Mouse (Mus musculus) limb, embryonic 12.5 days (tissue): ENCODE measurements around the gene Syce2. TPM values are rescaled to one million over a fixed set of nuclear protein-coding genes. Genes with fewer than 3 reads are reported as not detected.
A peak's percentile ranks its signal among the peaks of the same experiment; 100 is the strongest.

ENCODE experiments used
- ATAC-seq: fragments of 200-750 bp; cut with Nextera tagmentation; 2 replicates; pipeline ENCODE4 v1.8.0; 2017; ENCODE audit warnings: low read depth, moderate TSS enrichment; ENCODE audit not compliant: insufficient number of reproducible peaks, insufficient read depth, low FRiP score, low TSS enrichment
- H3K27ac ChIP-seq: fragments of 300-500 bp; sonication (generic); 2 replicates; pipeline ENCODE4 v1.5.1; 2016; ENCODE audit warnings: mild to moderate bottlenecking, moderate library complexity
- H3K27me3 ChIP-seq: fragments of 300-500 bp; sonication (generic); 2 replicates; pipeline ENCODE4 v1.6.1; 2016; ENCODE audit warnings: mild to moderate bottlenecking, moderate library complexity
- H3K36me3 ChIP-seq: fragments of 300-500 bp; sonication (generic); 2 replicates; pipeline ENCODE4 v1.6.1; 2016; ENCODE audit warnings: mild to moderate bottlenecking, moderate library complexity
- H3K4me1 ChIP-seq: fragments of 300-500 bp; sonication (generic); replicated peaks from 2 replicates; pipeline ENCODE4 v1.6.1; 2016
- H3K4me2 ChIP-seq: fragments of 300-500 bp; sonication (generic); 2 replicates; pipeline ENCODE4 v1.6.1; 2016; ENCODE audit warnings: mild to moderate bottlenecking, moderate library complexity
- H3K4me3 ChIP-seq: fragments of 300-500 bp; sonication (generic); replicated peaks from 2 replicates; pipeline ENCODE4 v1.5.1; 2016; ENCODE audit warnings: mild to moderate bottlenecking
- H3K9ac ChIP-seq: fragments of 300-500 bp; sonication (generic); replicated peaks from 2 replicates; pipeline ENCODE4 v1.6.1; 2016; ENCODE audit warnings: mild to moderate bottlenecking, moderate library complexity
- H3K9me3 ChIP-seq: fragments of 300-500 bp; sonication (generic); 2 replicates; pipeline ENCODE4 v1.6.1; 2016; ENCODE audit warnings: mild to moderate bottlenecking, moderate library complexity
- WGBS: fragments of 180-500 bp; shearing (Covaris S2); methylation state at CpG from one replicate; pipeline ENCODE4 v1.1.7; 2016; 5-methylcytosine and 5-hydroxymethylcytosine counted together
- microRNA-seq: library from miRNA; unstranded; fragments of <30 nt; microRNA quantifications from one replicate; pipeline ENCODE4, GENCODE M21; 2017
- polyA plus RNA-seq: library from polyadenylated mRNA; unstranded; fragments of >200 nt; fragmentation: Nextera tagmentation; extraction: Ambion mirVana; gene quantifications from 2 replicates; pipeline ENCODE4 v1.2.1, GENCODE M21; 2016

Gene Syce2
- polyA plus RNA-seq, 1 experiment from 2014 or later = 88.8 TPM

- no peak for ATAC-seq
- 89% methylated on average over 13 of the region's 13 CpGs for WGBS
- H3K36me3 ChIP-seq = no peaks in the 10 kb centered on the region
- H3K9me3 ChIP-seq = no peaks in the 10 kb centered on the region
- H3K9ac ChIP-seq = no peak overlapping the region
- no peak overlapping the region for H3K4me3 ChIP-seq
- peaks cover 23% of the 10 kb centered on the region for H3K4me1 ChIP-seq
- H3K4me2 ChIP-seq = no peak overlapping the region
- H3K27ac ChIP-seq = no peak overlapping the region
- peaks cover 81% of the 10 kb centered on the region for H3K27me3 ChIP-seq
Observed at GRCm38 (mm10) chr8:84930582-84930981, 58.7 kb downstream of the Syce2 start.

DNA sequence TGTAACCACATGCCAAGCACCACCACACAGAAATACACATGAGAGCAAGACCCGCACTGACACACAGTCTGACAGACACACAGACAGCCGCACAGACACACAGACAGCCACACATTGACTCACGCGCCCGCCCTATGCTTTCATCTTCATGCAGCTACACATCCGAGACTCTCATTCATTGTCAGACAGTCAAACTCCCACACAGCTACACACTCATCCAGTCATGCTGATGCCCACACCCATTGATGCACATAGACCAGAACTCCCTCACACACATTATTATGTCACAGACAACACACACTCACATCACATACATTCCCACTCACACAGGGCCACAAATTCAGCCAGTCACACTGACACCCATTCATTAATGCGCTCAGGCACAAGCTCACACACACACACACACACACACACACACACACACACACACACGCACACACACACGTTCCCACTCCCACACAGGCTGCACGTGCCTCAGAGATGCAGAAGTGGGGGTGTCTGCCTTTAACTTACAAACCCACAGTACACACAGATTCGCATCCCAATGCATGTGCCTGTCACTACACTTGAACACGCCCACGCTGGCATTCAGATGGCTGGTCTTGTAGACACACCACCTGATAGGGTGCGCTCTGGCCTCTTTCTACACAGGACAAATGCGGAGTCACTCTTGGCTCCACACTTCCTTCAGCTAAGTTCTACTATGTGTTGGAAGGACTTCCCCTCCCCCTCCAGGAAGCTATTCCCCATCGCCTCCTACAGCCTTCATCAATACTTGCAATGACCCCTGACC is 62.1 kb downstream of the Syce2 start:
- 77% methylated on average over 16 of the region's 16 CpGs for WGBS
- ATAC-seq = no peak
- H3K27me3 ChIP-seq = peaks cover 91% of the 10 kb centered on the region
- H3K9ac ChIP-seq = no peak overlapping the region
- peaks cover 28% of the 10 kb centered on the region for H3K4me1 ChIP-seq
- H3K36me3 ChIP-seq = no peaks in the 10 kb centered on the region
- no peaks in the 10 kb centered on the region for H3K9me3 ChIP-seq
- H3K4me2 ChIP-seq = no peak overlapping the region
- H3K27ac ChIP-seq = no peak overlapping the region
- no peak overlapping the region for H3K4me3 ChIP-seq

- H3K27ac ChIP-seq = no peak overlapping the region
- H3K9ac ChIP-seq = no peak overlapping the region
- peaks cover 91% of the 10 kb centered on the region for H3K27me3 ChIP-seq
- no peaks in the 10 kb centered on the region for H3K9me3 ChIP-seq
- WGBS = under 1% methylated on average over 15 of the region's 15 CpGs
- H3K36me3 ChIP-seq = no peaks in the 10 kb centered on the region
- ATAC-seq = peak; percentile 40
- H3K4me2 ChIP-seq = peak overlapping the region; percentile 30
- H3K4me1 ChIP-seq = peaks cover 24% of the 10 kb centered on the region
- peak overlapping the region; percentile 6; the same call in 1 of the 2 replicates for H3K4me3 ChIP-seq
Observed at GRCm38 (mm10) chr8:84934860-84935259, 62.9 kb downstream of the Syce2 start.

GRCm38 (mm10) chr8:84935489-84935888 is 63.6 kb downstream of the Syce2 start:
- no peak for ATAC-seq
- Histone ChIP-seq H3K4me3 (peak overlapping the region; percentile 6; the same call in 1 of the 2 replicates), H3K27ac (no peak overlapping the region), H3K9ac (no peak overlapping the region), H3K9me3 (no peaks in the 10 kb centered on the region), H3K4me1 (peaks cover 24% of the 10 kb centered on the region), H3K4me2 (peak overlapping the region; percentile 30; the same call in 1 of the 2 replicates), H3K36me3 (no peaks in the 10 kb centered on the region), H3K27me3 (peaks cover 88% of the 10 kb centered on the region)
- 6% methylated on average over 14 of the region's 14 CpGs for WGBS

DNA sequence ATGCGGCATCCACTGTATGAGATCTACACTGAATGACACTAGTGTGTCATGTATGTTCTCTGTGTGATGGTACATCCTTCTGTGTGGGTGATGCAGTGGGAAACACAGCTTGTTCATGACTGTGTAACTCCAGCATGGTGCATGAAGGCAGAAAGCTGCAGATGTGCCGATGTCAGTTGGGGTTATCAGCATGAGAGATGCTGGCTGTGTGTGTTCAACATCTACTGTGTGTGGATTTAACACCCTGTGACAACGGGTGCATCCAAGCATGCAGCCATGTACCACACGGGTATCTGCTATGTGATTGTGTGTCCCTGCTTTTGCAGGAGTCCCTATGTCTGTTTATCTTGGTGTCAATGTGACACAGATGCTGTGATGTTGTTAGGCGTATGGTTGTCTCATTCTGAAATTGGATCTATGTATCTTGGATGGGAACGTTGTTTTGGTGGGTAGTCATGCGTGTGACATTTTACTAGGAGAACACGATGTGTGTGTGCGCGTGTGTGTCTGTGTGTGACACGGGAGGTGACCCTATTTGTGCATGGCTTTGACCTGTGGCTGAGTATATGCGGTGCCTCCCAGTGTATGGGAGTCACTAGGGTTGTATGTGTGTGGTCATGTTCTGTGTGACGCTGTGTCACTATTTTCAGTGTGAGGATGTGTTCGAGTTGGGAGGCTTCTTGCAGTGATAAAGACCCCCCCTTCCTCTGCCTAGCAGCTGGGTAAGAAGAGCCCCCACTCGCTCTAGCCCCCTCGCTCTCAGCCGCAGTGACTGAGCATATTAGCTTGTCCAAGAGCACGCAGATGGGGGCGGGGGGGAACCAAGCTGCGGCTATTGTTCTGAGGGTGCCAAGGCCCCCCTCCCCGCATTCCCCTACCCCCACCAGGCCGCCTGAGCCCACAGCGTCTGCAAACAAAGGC is 64.4 kb downstream of the Syce2 start:
- Histone ChIP-seq H3K27ac (no peak overlapping the region), H3K9me3 (no peaks in the 10 kb centered on the region), H3K9ac (peak overlapping the region; percentile 52; the same call in 1 of the 2 replicates), H3K4me3 (peak overlapping the region; percentile 46), H3K4me1 (peaks cover 24% of the 10 kb centered on the region), H3K4me2 (peak overlapping the region; percentile 80), H3K27me3 (peaks cover 90% of the 10 kb centered on the region), H3K36me3 (no peaks in the 10 kb centered on the region)
- WGBS = 26% methylated on average over 23 of the region's 23 CpGs
- 0 out of 2 replicates have a peak, but pooled peaks have one; percentile 37 for ATAC-seq

- H3K36me3 ChIP-seq = no peaks in the 10 kb centered on the region
- peak within 1 kb of the TSS; percentile 52 for H3K9ac ChIP-seq
- peaks cover 89% of the 10 kb centered on the region for H3K27me3 ChIP-seq
- ATAC-seq = peak; percentile 34
- H3K9me3 ChIP-seq = no peaks in the 10 kb centered on the region
- peaks cover 24% of the 10 kb centered on the region for H3K4me1 ChIP-seq
- WGBS = under 1% methylated on average over 48 of the region's 50 CpGs
- H3K4me2 ChIP-seq = peak within 1 kb of the TSS; percentile 80
- no peak within 1 kb of the TSS for H3K27ac ChIP-seq
- H3K4me3 ChIP-seq = peak within 1 kb of the TSS; percentile 46
Observed at GRCm38 (mm10) chr8:84936962-84937546, 65.1 kb downstream of the Syce2 start, which contains the start of gene Mast1. Gene Mast1 (minus strand): TSS chr8:84937359.

Small RNA genes within 50 kb of the gene (microRNA-seq; reads per million reads assigned to microRNA genes)
- not detected for gene Gm24197
- 2.8 reads per million, percentile 7 among the genes with 10 or more reads in this experiment for gene Mir7069

Other genes starting within 250 kb of the Syce2 start
- 134 and 144 TPM in 2 replicates for gene Ier2, start 209.3 kb upstream of the Syce2 start, polyA plus RNA-seq
- 63.4 and 66.9 TPM in 2 replicates for gene Trmt1, start 185.8 kb upstream of the Syce2 start, polyA plus RNA-seq
- 16.9 and 21.4 TPM in 2 replicates for gene Nacc1, start 184.2 kb upstream of the Syce2 start, polyA plus RNA-seq
- 3.7 and 4.7 TPM in 2 replicates for gene Lyl1, start 170.7 kb upstream of the Syce2 start, polyA plus RNA-seq
- gene G430095P16Rik, start 149.1 kb upstream of the Syce2 start, polyA plus RNA-seq = 9.7 and 11.8 TPM in 2 replicates
- 14.5 and 18.1 TPM in 2 replicates for gene Nfix, start 71.8 kb upstream of the Syce2 start, polyA plus RNA-seq
- gene Dand5, start 49.3 kb upstream of the Syce2 start, polyA plus RNA-seq = 4.1 and 5.1 TPM in 2 replicates
- 46.5 and 48.6 TPM in 2 replicates for gene Gadd45gip1, start 40.6 kb upstream of the Syce2 start, polyA plus RNA-seq
- gene Rad23a, start 31.4 kb upstream of the Syce2 start, polyA plus RNA-seq = 104 and 109 TPM in 2 replicates
- gene Calr, start 25.2 kb upstream of the Syce2 start, polyA plus RNA-seq = 764 and 842 TPM in 2 replicates
- 109 and 114 TPM in 2 replicates for gene Farsa, start 15.1 kb upstream of the Syce2 start, polyA plus RNA-seq
- gene Gcdh, start 21.8 kb downstream of the Syce2 start, polyA plus RNA-seq = 42.8 and 44.9 TPM in 2 replicates
- 4.3 and 5.1 TPM in 2 replicates for gene Klf1, start 29.8 kb downstream of the Syce2 start, polyA plus RNA-seq
- gene Dnase2a, start 36.4 kb downstream of the Syce2 start, polyA plus RNA-seq = 12.8 and 14.0 TPM in 2 replicates
- gene Mast1, start 65.2 kb downstream of the Syce2 start, polyA plus RNA-seq = 0.33 and 0.60 TPM in 2 replicates
- 0.34 and 0.58 TPM in 2 replicates for gene Rtbdn, start 74.9 kb downstream of the Syce2 start, polyA plus RNA-seq
- gene Gm49661, start 97.3 kb downstream of the Syce2 start, polyA plus RNA-seq = not detected in 2 replicates
- gene Prdx2, start 97.5 kb downstream of the Syce2 start, polyA plus RNA-seq = 1,079 and 1,120 TPM in 2 replicates
- 105 and 122 TPM in 2 replicates for gene Rnaseh2a, start 97.7 kb downstream of the Syce2 start, polyA plus RNA-seq
- gene Junb, start 106.6 kb downstream of the Syce2 start, polyA plus RNA-seq = 7.6 and 10.5 TPM in 2 replicates
- gene Hook2, start 118.5 kb downstream of the Syce2 start, polyA plus RNA-seq = 19.3 and 19.7 TPM in 2 replicates
- not detected in 2 replicates for gene Best2, start 142.4 kb downstream of the Syce2 start, polyA plus RNA-seq
- 134 TPM in 2 replicates for gene Asna1, start 153.2 kb downstream of the Syce2 start, polyA plus RNA-seq
- gene Trir, start 154.7 kb downstream of the Syce2 start, polyA plus RNA-seq = 177 and 182 TPM in 2 replicates
- 30.5 and 31.7 TPM in 2 replicates for gene Tnpo2, start 164.8 kb downstream of the Syce2 start, polyA plus RNA-seq
- 27.4 and 29.9 TPM in 2 replicates for gene Fbxw9, start 187.9 kb downstream of the Syce2 start, polyA plus RNA-seq
- 1.1 TPM in 1 of 2 replicates, not detected in the other for gene Gm5741, start 195.9 kb downstream of the Syce2 start, polyA plus RNA-seq
- gene Dhps, start 199.6 kb downstream of the Syce2 start, polyA plus RNA-seq = 71.5 and 72.3 TPM in 2 replicates
- 121 and 123 TPM in 2 replicates for gene Wdr83os, start 208.6 kb downstream of the Syce2 start, polyA plus RNA-seq
- gene Wdr83, start 209.2 kb downstream of the Syce2 start, polyA plus RNA-seq = 49.9 and 52.2 TPM in 2 replicates
- 24.2 and 28.4 TPM in 2 replicates for gene Man2b1, start 211.2 kb downstream of the Syce2 start, polyA plus RNA-seq